Mouse (Mus musculus): ENCODE measurements around the gene Dnajb5. TPM values are rescaled to one million over a fixed set of nuclear protein-coding genes. Genes with fewer than 3 reads are reported as not detected.

The Dnajb5 gene
- polyA plus RNA-seq, 1 experiment = 176 TPM

- H3K4me1 ChIP-seq (ENCODE audit: control insufficient read depth, insufficient read depth, low read length) = peaks cover 14% of the 10 kb centered on the region
- TF ChIP-seq POLR2A (IDR thresholded peaks at IDR 0.05; ENCODE audit: insufficient read depth, low read depth, low read length) (no peak), CTCF (IDR thresholded peaks at IDR 0.05; ENCODE audit: insufficient read depth, low read depth, low read length) (no peak)
- WGBS = 92% methylated on average over 2 of the region's 2 CpGs
- no peak overlapping the region for H3K4me3 ChIP-seq (ENCODE audit: insufficient read depth, low read depth, low read length)
- no peak overlapping the region for H3K27ac ChIP-seq (ENCODE audit: insufficient read depth, low read depth, low read length)
Observed at GRCm38 (mm10) chr4:43001272-43001671, 51.7 kb downstream of the Dnajb5 start.

GRCm38 (mm10) chr4:43002756-43003439 lies 53.3 kb downstream of the Dnajb5 start:
- H3K4me1 ChIP-seq (ENCODE audit: control insufficient read depth, insufficient read depth, low read length) = peaks cover 14% of the 10 kb centered on the region
- no peak for TF ChIP-seq POLR2A (IDR thresholded peaks at IDR 0.05; ENCODE audit: insufficient read depth, low read depth, low read length)
- H3K27ac ChIP-seq (ENCODE audit: insufficient read depth, low read depth, low read length) = no peak overlapping the region
- 75% methylated on average over 12 of the region's 12 CpGs for WGBS
- no peak overlapping the region for H3K4me3 ChIP-seq (ENCODE audit: insufficient read depth, low read depth, low read length)

- peak overlapping the region; percentile 14; the same call in 1 of the 2 replicates for H3K4me3 ChIP-seq (ENCODE audit: insufficient read depth, low read depth, low read length)
- H3K4me1 ChIP-seq (ENCODE audit: control insufficient read depth, insufficient read depth, low read length) = peaks cover 14% of the 10 kb centered on the region
- 62% methylated on average over 3 of the region's 3 CpGs for WGBS
- TF ChIP-seq POLR2A (IDR thresholded peaks at IDR 0.05; ENCODE audit: insufficient read depth, low read depth, low read length) = no peak
- TF ChIP-seq CTCF (IDR thresholded peaks at IDR 0.05; ENCODE audit: insufficient read depth, low read depth, low read length) = no peak
- H3K27ac ChIP-seq (ENCODE audit: insufficient read depth, low read depth, low read length) = peak overlapping the region; percentile 87
Observed at GRCm38 (mm10) chr4:43004951-43005350, 55.3 kb downstream of the Dnajb5 start.

- no peak for TF ChIP-seq CTCF (IDR thresholded peaks at IDR 0.05; ENCODE audit: insufficient read depth, low read depth, low read length)
- TF ChIP-seq POLR2A (IDR thresholded peaks at IDR 0.05; ENCODE audit: insufficient read depth, low read depth, low read length) = no peak
- H3K4me3 ChIP-seq (ENCODE audit: insufficient read depth, low read depth, low read length) = no peak overlapping the region
- WGBS = 54% methylated on average over 2 of the region's 2 CpGs
- peaks cover 14% of the 10 kb centered on the region for H3K4me1 ChIP-seq (ENCODE audit: control insufficient read depth, insufficient read depth, low read length)
- H3K27ac ChIP-seq (ENCODE audit: insufficient read depth, low read depth, low read length) = no peak overlapping the region
Observed at GRCm38 (mm10) chr4:43005765-43006164, 56.2 kb downstream of the Dnajb5 start.

Other genes with a start within 250 kb of the Dnajb5 start
- gene 4930578G10Rik, start 214.3 kb upstream of the Dnajb5 start, polyA plus RNA-seq (2012; ENCODE audit: insufficient read depth, insufficient read length, low replicate concordance, missing spikeins) = not detected in 2 replicates
- not detected in 2 replicates for gene Ccl19, start 193.2 kb upstream of the Dnajb5 start, polyA plus RNA-seq (2012; ENCODE audit: insufficient read depth, insufficient read length, low replicate concordance, missing spikeins)
- gene Ccl21a, start 175.8 kb upstream of the Dnajb5 start, polyA plus RNA-seq (2012; ENCODE audit: insufficient read depth, insufficient read length, low replicate concordance, missing spikeins) = not detected in 2 replicates
- not detected in 2 replicates for gene Fam205a1, start 95.9 kb upstream of the Dnajb5 start, polyA plus RNA-seq (2012; ENCODE audit: insufficient read depth, insufficient read length, low replicate concordance, missing spikeins)
- gene Gm12394, start 93.0 kb upstream of the Dnajb5 start, polyA plus RNA-seq (2012; ENCODE audit: insufficient read depth, insufficient read length, low replicate concordance, missing spikeins) = not detected in 2 replicates
- gene Fam205c, start 75.6 kb upstream of the Dnajb5 start, polyA plus RNA-seq (2012; ENCODE audit: insufficient read depth, insufficient read length, low replicate concordance, missing spikeins) = not detected in 2 replicates
- not detected in 2 replicates for gene Phf24, start 33.2 kb upstream of the Dnajb5 start, polyA plus RNA-seq (2012; ENCODE audit: insufficient read depth, insufficient read length, low replicate concordance, missing spikeins)
- gene 1700022I11Rik, start 19.8 kb downstream of the Dnajb5 start, polyA plus RNA-seq (2012; ENCODE audit: insufficient read depth, insufficient read length, low replicate concordance, missing spikeins) = not detected in 2 replicates
- gene Vcp, start 50.7 kb downstream of the Dnajb5 start, polyA plus RNA-seq (2012; ENCODE audit: insufficient read depth, insufficient read length, low replicate concordance, missing spikeins) = 261 and 1,669 TPM in 2 replicates
- not detected in 2 replicates for gene Fancg, start 60.7 kb downstream of the Dnajb5 start, polyA plus RNA-seq (2012; ENCODE audit: insufficient read depth, insufficient read length, low replicate concordance, missing spikeins)
- gene Pigo, start 76.0 kb downstream of the Dnajb5 start, polyA plus RNA-seq (2012; ENCODE audit: insufficient read depth, insufficient read length, low replicate concordance, missing spikeins) = not detected in 2 replicates
- gene Stoml2, start 81.9 kb downstream of the Dnajb5 start, polyA plus RNA-seq (2012; ENCODE audit: insufficient read depth, insufficient read length, low replicate concordance, missing spikeins) = not detected in 2 replicates
- not detected in 2 replicates for gene Fam214b, start 96.4 kb downstream of the Dnajb5 start, polyA plus RNA-seq (2012; ENCODE audit: insufficient read depth, insufficient read length, low replicate concordance, missing spikeins)
- gene Unc13b, start 109.1 kb downstream of the Dnajb5 start, polyA plus RNA-seq (2012; ENCODE audit: insufficient read depth, insufficient read length, low replicate concordance, missing spikeins) = not detected in 2 replicates